Mouse (Mus musculus): Measurements from ENCODE around the gene Oog1. TPM values are rescaled to one million over a fixed set of nuclear protein-coding genes. Genes with fewer than 3 reads are reported as not detected.
"Not testable (repeated sequence)": the region's sequence is repeated elsewhere in the genome, so short reads cannot be mapped to it uniquely, and the experiment has no call there.

The Oog1 gene
- polyA plus RNA-seq (2016; fragmentation: Nextera tagmentation; extraction: Ambion mirVana): not detected in 2 replicates

- H3K9me3 ChIP-seq; H3K27ac ChIP-seq; DNase-seq (ENCODE audit: extremely low spot score, low spot score); H3K4me1 ChIP-seq; H3K36me3 ChIP-seq (replicated peaks); H3K4me3 ChIP-seq; H3K27me3 ChIP-seq (ENCODE audit: poor library complexity, severe bottlenecking): not testable (repeated sequence)
- WGBS: 79% methylated on average over 1 of the region's 2 CpGs
Measured at GRCm38 (mm10) chr12:87602388-87602787, at the start of gene Oog1. TSS of gene Oog1 (plus strand) at chr12:87602688.

DNA sequence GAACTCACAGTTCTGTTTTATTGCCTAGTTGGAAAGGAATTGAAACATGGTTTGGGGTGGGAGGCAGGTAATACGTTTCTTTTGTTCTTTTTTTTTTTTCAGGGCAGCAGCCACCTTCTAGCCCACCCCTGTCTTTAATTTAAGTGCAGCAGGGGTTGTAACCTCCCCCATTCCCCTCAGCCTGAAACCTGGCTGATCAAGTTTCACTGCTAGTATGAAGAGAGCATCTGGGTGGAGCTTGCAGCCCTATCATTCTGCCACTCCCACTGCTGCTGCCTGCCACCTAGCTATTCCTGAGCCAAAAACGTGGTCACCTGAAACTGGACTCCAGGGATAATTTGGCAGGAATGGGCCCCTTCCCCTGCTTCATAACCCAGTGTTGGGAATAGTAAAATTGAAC lies 1.1 kb upstream of the Oog1 start:
- H3K27me3 ChIP-seq (ENCODE audit: poor library complexity, severe bottlenecking); DNase-seq (ENCODE audit: extremely low spot score, low spot score); H3K4me3 ChIP-seq; H3K4me1 ChIP-seq; H3K36me3 ChIP-seq (replicated peaks); H3K27ac ChIP-seq; H3K9me3 ChIP-seq: not testable (repeated sequence)
- 7% methylated on average over 2 of the region's 2 CpGs for WGBS

DNA sequence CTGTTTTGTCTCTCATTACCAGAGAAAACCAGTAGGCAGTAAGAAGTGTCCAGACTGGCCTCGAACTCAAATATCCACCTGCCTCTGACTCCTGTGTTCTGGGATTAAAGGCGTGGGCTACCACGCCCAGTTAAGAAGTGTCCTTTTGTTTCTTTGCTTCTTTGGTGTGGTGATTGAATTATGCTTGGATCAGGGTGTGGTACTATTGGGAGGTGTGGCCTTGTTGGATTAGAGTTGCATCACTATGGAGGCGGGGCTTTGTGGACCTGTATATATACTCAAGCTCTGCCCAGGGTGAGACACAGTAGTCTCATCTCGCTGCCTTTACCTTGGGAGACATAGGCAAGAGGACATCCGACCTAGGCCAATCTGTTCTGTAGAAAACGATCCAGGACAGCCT lies 16.1 kb downstream of the Oog1 start, which contains the start of gene Gm4027:
Gm4027 (plus strand) TSS at position 301 of the 400 bp plus-strand sequence.
- not testable (repeated sequence) for H3K4me3 ChIP-seq; H3K27ac ChIP-seq; H3K4me1 ChIP-seq; H3K27me3 ChIP-seq (ENCODE audit: poor library complexity, severe bottlenecking); DNase-seq (ENCODE audit: extremely low spot score, low spot score); H3K9me3 ChIP-seq; H3K36me3 ChIP-seq (replicated peaks)
- WGBS: 94% methylated on average over 7 of the region's 7 CpGs

DNA sequence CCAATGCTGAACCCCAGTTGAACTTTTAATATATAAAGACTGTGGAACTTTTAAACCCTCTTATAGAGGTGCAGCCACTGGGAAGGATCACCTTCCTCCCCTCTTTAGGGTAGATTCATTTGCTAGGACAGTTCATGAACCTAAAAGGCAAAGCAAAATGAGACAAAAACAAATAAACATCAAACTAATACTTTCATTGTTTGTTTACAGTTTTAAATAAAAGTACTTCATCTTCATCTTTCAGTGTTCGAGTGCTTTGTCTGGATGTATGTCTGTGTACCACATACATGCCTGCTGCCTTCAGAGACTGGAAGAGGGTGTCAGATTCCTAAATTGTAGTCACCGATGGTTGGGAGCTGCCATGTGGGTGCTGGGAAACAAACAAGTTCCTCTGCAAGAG lies 42.0 kb downstream of the Oog1 start, which contains the start of gene Gm16381:
Gm16381 (minus strand) TSS at position 101 of the 400 bp plus-strand sequence.
- H3K9me3 ChIP-seq; H3K4me1 ChIP-seq; H3K36me3 ChIP-seq (replicated peaks); H3K4me3 ChIP-seq; H3K27me3 ChIP-seq (ENCODE audit: poor library complexity, severe bottlenecking); H3K27ac ChIP-seq; DNase-seq (ENCODE audit: extremely low spot score, low spot score): not testable (repeated sequence)
- 86% methylated on average over 2 of the region's 2 CpGs for WGBS

DNA sequence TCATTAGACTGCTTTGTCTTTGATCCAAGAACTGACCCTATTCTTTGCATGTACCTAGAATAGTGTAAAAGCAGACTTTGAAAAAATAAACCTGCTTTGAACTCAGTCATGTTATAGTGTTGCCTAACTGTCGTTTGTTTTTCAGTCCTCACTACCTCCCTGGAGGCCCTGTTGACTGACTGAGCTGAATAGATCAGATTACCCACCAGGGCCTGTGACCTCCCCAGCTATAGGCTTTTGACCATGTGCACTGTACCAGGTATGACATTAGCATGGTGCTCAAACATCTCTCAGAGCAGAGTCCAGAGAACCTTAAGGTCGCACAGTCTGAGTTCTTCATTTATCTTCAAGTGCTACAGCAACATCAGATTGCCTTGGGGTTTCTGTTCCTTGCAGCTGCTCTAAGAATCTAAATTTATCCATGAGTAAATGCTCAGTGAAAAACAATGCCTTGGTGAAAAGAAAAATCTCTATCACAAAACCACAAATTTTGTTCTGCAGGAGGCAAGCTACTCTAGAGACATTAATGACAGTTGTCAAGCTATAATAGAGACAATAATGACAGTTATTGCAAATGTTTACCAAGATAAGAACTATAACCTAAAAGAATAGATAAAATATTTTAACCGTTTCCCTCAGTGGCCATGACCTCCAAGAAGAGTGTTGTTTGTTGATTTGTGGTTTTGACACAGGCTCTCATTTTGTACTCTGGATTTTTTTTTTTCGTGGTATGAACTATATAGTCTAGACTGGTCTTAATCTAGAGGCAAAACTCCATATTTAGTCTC lies 50.6 kb downstream of the Oog1 start:
- WGBS: 84% methylated on average over 2 of the region's 4 CpGs
- H3K27me3 ChIP-seq (ENCODE audit: poor library complexity, severe bottlenecking); H3K27ac ChIP-seq; H3K9me3 ChIP-seq; H3K4me3 ChIP-seq; DNase-seq (ENCODE audit: extremely low spot score, low spot score); H3K4me1 ChIP-seq; H3K36me3 ChIP-seq (replicated peaks): not testable (repeated sequence)

Other genes starting within 250 kb of the Oog1 start
- 51.4 and 56.1 TPM in 2 replicates for gene Sptlc2, start 214.3 kb upstream of the Oog1 start, polyA plus RNA-seq (2016; fragmentation: Nextera tagmentation; extraction: Ambion mirVana)
- 319 and 328 TPM in 2 replicates for gene Slirp, start 158.8 kb upstream of the Oog1 start, polyA plus RNA-seq (2016; fragmentation: Nextera tagmentation; extraction: Ambion mirVana)
- 63.1 and 71.7 TPM in 2 replicates for gene Alkbh1, start 158.7 kb upstream of the Oog1 start, polyA plus RNA-seq (2016; fragmentation: Nextera tagmentation; extraction: Ambion mirVana)
- 167 and 169 TPM in 2 replicates for gene Snw1, start 130.4 kb upstream of the Oog1 start, polyA plus RNA-seq (2016; fragmentation: Nextera tagmentation; extraction: Ambion mirVana)
- not detected in 2 replicates for gene Gm5788, start 108.0 kb upstream of the Oog1 start, polyA plus RNA-seq (2016; fragmentation: Nextera tagmentation; extraction: Ambion mirVana)
- not detected in 2 replicates for gene Gm8300, start 88.4 kb upstream of the Oog1 start, polyA plus RNA-seq (2016; fragmentation: Nextera tagmentation; extraction: Ambion mirVana)
- gene Gm4027, start 16.2 kb downstream of the Oog1 start, polyA plus RNA-seq (2016; fragmentation: Nextera tagmentation; extraction: Ambion mirVana): not detected in 2 replicates
- gene Gm16381, start 41.9 kb downstream of the Oog1 start, polyA plus RNA-seq (2016; fragmentation: Nextera tagmentation; extraction: Ambion mirVana): not detected in 2 replicates
- not detected in 2 replicates for gene Gm21319, start 173.1 kb downstream of the Oog1 start, polyA plus RNA-seq (2016; fragmentation: Nextera tagmentation; extraction: Ambion mirVana)
- gene Gm21936, start 192.8 kb downstream of the Oog1 start, polyA plus RNA-seq (2016; fragmentation: Nextera tagmentation; extraction: Ambion mirVana): not detected in 2 replicates
- not detected in 2 replicates for gene BB287469, start 213.9 kb downstream of the Oog1 start, polyA plus RNA-seq (2016; fragmentation: Nextera tagmentation; extraction: Ambion mirVana)
- not detected in 2 replicates for gene Gm2001, start 239.7 kb downstream of the Oog1 start, polyA plus RNA-seq (2016; fragmentation: Nextera tagmentation; extraction: Ambion mirVana)